Mouse (Mus musculus) granulocyte monocyte progenitor cell, adult 5-6 weeks (primary cell): ENCODE data around the gene Hap1. TPM values are rescaled to one million over a fixed set of nuclear protein-coding genes. Genes with fewer than 3 reads are reported as not detected.
"Not testable (repeated sequence)": the region's sequence is repeated elsewhere in the genome, so short reads cannot be mapped to it uniquely, and the experiment has no call there.

Experiments
- ATAC-seq: replicated peaks from 2 replicates; pipeline ENCODE4 v1.8.0; 2016; ENCODE audit warnings: mild to moderate bottlenecking, moderate TSS enrichment, inconsistent platforms; ENCODE audit not compliant: poor library complexity, severe bottlenecking
- total RNA-seq, 2 experiments: library from RNA; stranded (forward) in 1 of 2; stranded (reverse) in 1 of 2; fragments of 200-712, 200-1000 nt in 1 of 2; fragments of >200 nt in 1 of 2; fragmentation: Nextera tagmentation in 1 of 2; gene quantifications; 2 replicates each; pipeline ENCODE4 v1.2.3; 2014 to 2017

Hap1 gene
- total RNA-seq, 2 experiments from 2014 or later: not detected

- not testable (repeated sequence) for ATAC-seq
Measured at GRCm38 (mm10) chr11:100320701-100321410, 35.1 kb downstream of the Hap1 start.

DNA sequence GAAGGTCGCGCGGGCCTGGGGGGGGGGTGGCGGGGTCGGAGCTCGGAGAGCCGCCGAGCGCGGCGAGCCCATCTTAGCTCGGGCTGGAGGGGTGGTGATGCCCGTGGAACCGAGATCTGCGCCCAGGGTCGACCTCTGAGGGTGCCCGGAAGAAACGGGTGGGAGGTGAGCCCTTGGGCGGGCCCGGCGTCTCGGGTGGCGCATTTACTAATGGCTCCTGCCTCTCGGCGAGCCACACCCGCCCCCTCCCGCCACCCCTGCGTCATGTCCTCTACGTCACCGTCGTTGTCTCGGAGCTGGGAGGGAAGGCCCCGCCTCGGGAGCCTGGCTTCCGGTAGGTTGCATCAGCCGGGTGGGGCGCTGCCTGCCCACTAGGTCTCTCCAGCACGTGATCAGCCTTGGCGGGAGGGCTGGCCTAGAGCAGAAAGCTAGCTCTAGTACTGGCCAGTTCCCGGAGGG, 35.7 kb downstream of the Hap1 start:
- peak; percentile 87 for ATAC-seq

- ATAC-seq: peak; percentile 79
Measured at GRCm38 (mm10) chr11:100319492-100320171, 36.3 kb downstream of the Hap1 start, which contains the start of gene Eif1. Gene Eif1 (plus strand): TSS chr11:100319885.

DNA sequence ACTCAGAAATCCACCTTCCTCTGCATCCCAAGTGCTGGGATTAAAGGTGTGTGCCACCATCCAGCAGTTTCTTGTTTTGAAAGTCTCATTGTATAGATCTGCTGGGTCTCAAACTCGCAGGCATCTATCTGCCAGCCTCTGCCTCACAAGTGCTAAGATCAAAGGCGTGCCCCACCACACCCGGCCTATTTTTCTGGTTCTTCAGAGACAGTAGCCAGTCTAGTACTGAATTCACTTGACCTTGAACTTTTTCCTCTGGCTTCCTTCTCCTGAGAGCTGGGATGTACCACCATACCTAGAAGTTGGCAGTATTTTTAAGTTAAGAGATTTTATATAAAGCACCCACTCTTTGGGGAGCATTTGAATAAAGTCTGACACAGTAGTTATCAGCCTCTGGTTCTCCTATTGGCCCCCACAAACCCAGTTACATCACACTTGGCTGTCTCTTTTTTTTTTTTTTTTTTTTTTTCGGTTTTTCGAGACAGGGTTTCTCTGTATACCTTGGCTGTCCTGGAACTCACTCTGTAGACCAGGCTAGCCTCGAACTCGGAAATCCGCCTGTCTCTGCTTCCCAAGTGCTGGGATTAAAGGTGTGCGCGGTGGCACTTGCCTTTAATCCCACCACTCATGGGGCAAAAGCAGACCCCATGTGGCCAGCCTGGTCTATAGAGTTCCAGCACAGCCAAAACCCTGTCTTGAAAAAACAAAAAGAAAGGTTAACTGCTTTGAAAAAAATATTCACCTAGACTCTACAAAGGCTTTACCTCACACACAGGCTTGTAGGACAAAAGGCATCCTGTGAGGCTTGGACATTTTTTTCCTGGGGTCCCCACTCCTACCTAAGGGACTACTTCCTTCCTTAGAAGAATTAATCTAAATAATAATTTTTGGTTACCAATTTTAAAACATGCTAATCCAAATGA, 37.1 kb downstream of the Hap1 start:
- ATAC-seq: no peak

- no peak for ATAC-seq
Measured at GRCm38 (mm10) chr11:100317826-100318380, 38.0 kb downstream of the Hap1 start.

DNA sequence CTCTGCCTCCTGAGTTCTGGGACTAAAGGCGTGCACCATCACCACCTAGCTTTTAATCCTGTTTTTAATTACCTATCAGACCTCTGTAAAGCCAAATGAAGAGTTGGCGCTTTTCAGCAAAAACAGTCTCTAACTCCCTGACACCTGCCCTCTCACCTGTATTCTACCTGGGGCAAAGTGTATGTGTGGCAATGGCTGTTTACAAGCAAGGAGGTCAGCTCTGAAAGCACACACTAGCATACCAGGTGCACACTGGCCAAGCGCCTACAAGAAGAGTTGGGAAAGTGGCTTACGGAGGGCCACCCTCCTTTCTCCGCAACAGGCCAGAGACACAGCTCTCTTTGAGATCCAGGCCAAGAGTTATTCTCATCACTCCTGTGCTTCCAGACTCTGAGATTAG, 40.5 kb downstream of the Hap1 start:
- ATAC-seq: no peak

GRCm38 (mm10) chr11:100313424-100313823, 42.5 kb downstream of the Hap1 start:
- ATAC-seq: no peak

DNA sequence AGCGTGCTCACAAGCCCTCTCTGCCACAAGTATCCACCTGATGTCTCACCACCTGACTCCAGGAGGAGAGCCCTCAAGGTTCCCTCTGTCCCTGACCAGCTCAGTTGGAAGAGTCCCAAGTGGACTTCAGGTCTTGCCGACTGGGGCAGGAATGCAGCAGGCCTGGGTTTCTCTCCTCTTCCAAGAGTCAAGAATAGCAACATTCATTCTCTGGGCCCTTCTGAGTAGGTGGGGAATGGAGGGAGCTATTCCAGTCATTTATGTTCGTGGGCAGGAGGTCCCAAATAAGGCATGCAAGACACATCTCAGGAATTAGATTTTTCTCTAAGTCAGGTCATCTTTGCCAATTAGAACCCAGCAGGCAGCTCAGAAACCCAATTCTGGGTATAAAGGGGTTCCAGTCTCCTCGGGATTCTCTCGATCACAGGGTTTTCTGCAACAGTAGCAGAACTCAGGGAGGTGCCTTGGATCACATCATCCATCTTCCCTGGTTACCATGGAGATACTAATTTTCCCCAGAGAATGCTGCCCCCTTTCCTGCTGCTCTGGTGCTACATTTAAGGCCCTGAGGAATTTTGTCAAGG, 43.7 kb downstream of the Hap1 start:
- ATAC-seq: no peak

- ATAC-seq: peak; percentile 55
Measured at GRCm38 (mm10) chr11:100311656-100312055, 44.3 kb downstream of the Hap1 start.

GRCm38 (mm10) chr11:100308672-100309071, 47.3 kb downstream of the Hap1 start:
- ATAC-seq: not testable (repeated sequence)

DNA sequence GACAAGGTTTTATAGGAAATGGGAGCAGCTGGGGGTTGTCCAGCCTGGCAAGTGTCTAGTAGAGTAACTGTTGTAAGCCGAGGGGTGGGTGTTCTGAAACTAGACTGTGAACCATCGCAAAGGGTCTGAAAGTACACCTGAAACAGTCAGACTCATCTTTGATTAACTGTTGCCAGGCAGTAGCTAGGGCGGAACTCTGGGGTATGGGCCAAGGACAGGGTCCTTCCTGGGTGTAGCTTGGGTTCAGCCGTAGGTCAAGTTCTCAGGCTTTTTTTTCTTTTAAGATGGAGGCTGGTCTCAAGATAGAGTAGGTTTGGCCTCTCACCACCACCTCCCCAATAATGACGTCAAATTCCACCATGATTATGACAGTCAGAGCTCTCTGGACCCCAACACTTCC, 48.0 kb downstream of the Hap1 start:
- ATAC-seq: no peak

DNA sequence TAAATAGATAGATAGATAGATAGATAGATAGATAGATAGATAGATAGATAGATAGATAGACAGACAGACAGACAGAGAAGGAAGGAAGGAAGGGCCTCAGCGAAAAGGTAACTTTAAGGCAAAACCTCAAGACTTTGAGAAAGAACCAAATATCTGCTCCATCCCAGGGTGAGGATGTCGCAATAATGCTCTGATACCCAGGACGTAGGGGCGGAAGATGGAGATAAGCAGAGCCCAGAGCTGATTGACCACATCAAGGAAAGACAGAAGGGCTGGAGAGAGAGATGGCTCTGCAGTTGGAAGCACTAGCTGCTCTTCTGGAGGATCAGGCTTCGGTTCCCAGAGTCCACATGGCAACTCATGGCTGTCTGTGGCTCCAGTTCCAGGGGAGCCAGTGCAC, 54.6 kb downstream of the Hap1 start:
- ATAC-seq: no peak

- ATAC-seq: no peak; the same call in 1 of the 2 replicates
Measured at GRCm38 (mm10) chr11:100300293-100300692, 55.6 kb downstream of the Hap1 start.

- ATAC-seq: peak; percentile 76
Measured at GRCm38 (mm10) chr11:100298274-100299036, 57.5 kb downstream of the Hap1 start.

DNA sequence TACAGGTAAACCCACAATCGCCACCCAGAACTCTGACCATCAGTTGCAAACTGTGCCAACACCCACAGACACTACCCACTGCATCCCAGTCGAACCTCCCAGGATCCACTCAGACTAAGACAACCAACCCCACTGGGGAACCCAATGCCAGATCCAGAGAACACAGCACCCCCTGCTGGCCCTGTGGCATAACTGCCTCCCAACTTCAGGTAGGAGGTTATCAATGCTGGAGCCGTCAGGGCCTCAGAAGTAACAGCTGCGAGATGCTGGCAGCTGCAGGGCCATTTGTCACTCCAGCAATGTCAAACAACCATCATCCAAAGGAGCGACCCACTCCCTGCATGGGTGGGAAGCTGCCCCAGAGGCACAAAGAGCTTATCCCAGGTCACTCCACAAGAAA, 58.1 kb downstream of the Hap1 start:
- peak; percentile 33; the same call in 1 of the 2 replicates for ATAC-seq
